Mouse (Mus musculus) brain, embryonic 14.5 days (tissue): Measurements from ENCODE around the gene Mlana.

Source experiments
- CTCF ChIP-seq: fragments of 200-500 bp; IDR thresholded peaks from 2 replicates; pipeline ENCODE4 v1.5.1; 2012; ENCODE audit warnings: inconsistent platforms, mild to moderate bottlenecking, moderate library complexity, borderline replicate concordance; ENCODE audit not compliant: insufficient read depth, insufficient read length; ENCODE audit errors: extremely low read depth
- POLR2A ChIP-seq: fragments of 200-500 bp; IDR thresholded peaks from 2 replicates; pipeline ENCODE4 v1.6.1; 2012; ENCODE audit warnings: mild to moderate bottlenecking, inconsistent platforms, borderline replicate concordance; ENCODE audit not compliant: poor library complexity, insufficient read depth, insufficient read length, severe bottlenecking; ENCODE audit errors: extremely low read depth

GRCm38 (mm10) chr19:29697245-29697874, at the start of gene Mlana:
- TF ChIP-seq CTCF (no peak), POLR2A (no peak)
